Mouse (Mus musculus) liver, embryonic 14.5 days (tissue): Measurements from ENCODE around the gene Oog1. TPM values are rescaled to one million over a fixed set of nuclear protein-coding genes. Genes with fewer than 3 reads are reported as not detected.
"Not testable (repeated sequence)": the region's sequence is repeated elsewhere in the genome, so short reads cannot be mapped to it uniquely, and the experiment has no call there.

Source experiments
- ATAC-seq: fragments of 200-750 bp; cut with Nextera tagmentation; 2 replicates; pipeline ENCODE4 v1.8.0; 2017; ENCODE audit warnings: moderate number of reproducible peaks, mild to moderate bottlenecking, moderate library complexity; ENCODE audit not compliant: insufficient read depth
- DNase-seq, 3 experiments: peaks; one replicate each; pipeline ENCODE4 v3.0.0-alpha.2; 2012 to 2013; ENCODE audit warnings: low read depth in 3 of 3, low spot score in 3 of 3
- H3K27ac ChIP-seq: fragments of 300-500 bp; sonication (generic); 2 replicates; pipeline ENCODE4 v1.5.1; 2014; ENCODE audit warnings: moderate library complexity, mild to moderate bottlenecking, control low read depth, inconsistent platforms
- H3K27me3 ChIP-seq: fragments of 300-500 bp; sonication (generic); 2 replicates; pipeline ENCODE4 v1.6.1; 2014; ENCODE audit warnings: mild to moderate bottlenecking, low read length, moderate library complexity; ENCODE audit not compliant: control insufficient read depth, insufficient read depth
- H3K36me3 ChIP-seq: fragments of 300-500 bp; sonication (generic); replicated peaks from 2 replicates; pipeline ENCODE4 v1.6.1; 2014; ENCODE audit warnings: low read depth; ENCODE audit not compliant: control insufficient read depth, insufficient read depth
- H3K4me1 ChIP-seq, 2 experiments: fragments of 200-500 bp in 1 of 2; fragments of 300-500 bp in 1 of 2; sonication (generic) in 1 of 2; replicated peaks; 2 replicates each; pipeline ENCODE4 v1.6.1; 2012 to 2014; ENCODE audit warnings: antibody characterized with exemption in 1 of 2, inconsistent platforms in 1 of 2, low read length in 1 of 2; ENCODE audit not compliant: control insufficient read depth in 2 of 2, insufficient read depth in 2 of 2
- H3K4me2 ChIP-seq: fragments of 300-500 bp; sonication (generic); 2 replicates; pipeline ENCODE4 v1.6.1; 2014; ENCODE audit warnings: low read depth, mild to moderate bottlenecking, control low read depth, moderate library complexity
- H3K4me3 ChIP-seq, 2 experiments: fragments of 200-500 bp in 1 of 2; fragments of 300-500 bp in 1 of 2; sonication (generic) in 1 of 2; 2 replicates each; pipeline ENCODE4 v1.5.1; 2012 to 2014; ENCODE audit warnings: low read depth in 2 of 2, low read length in 2 of 2, mild to moderate bottlenecking in 2 of 2, control low read depth in 1 of 2, inconsistent platforms in 1 of 2, moderate library complexity in 1 of 2; ENCODE audit not compliant: insufficient read depth in 1 of 2
- H3K9ac ChIP-seq: fragments of 300-500 bp; sonication (generic); replicated peaks from 2 replicates; pipeline ENCODE4 v1.6.1; 2014; ENCODE audit warnings: mild to moderate bottlenecking, control low read depth, moderate library complexity
- H3K9me3 ChIP-seq: fragments of 300-500 bp; sonication (generic); 2 replicates; pipeline ENCODE4 v1.6.1; 2016; ENCODE audit warnings: low read length, mixed read lengths; ENCODE audit not compliant: control insufficient read depth
- whole genome bisulfite sequencing: fragments of 180-500 bp; shearing (Covaris S2); extraction: QIAGEN DNeasy Blood & Tissue Kit; methylation state at CpG from one replicate; pipeline ENCODE4 v1.1.7; 2014; ENCODE audit not compliant: insufficient replicate concordance; 5-methylcytosine and 5-hydroxymethylcytosine counted together
- polyA plus RNA-seq, 2 experiments: library from polyadenylated mRNA; depleted of rRNA in 1 of 2; stranded (reverse) in 1 of 2; unstranded in 1 of 2; fragments of >200 nt; fragmentation: Nextera tagmentation in 1 of 2; extraction: Ambion mirVana in 1 of 2; gene quantifications; 2 replicates each; pipeline versions ENCODE4 v1.2.1 to v1.2.3; 2012 to 2014

The Oog1 gene
- polyA plus RNA-seq (2012; rRNA removed): not detected in 2 replicates
- polyA plus RNA-seq (2014; fragmentation: Nextera tagmentation; extraction: Ambion mirVana): not detected in 2 replicates

DNA sequence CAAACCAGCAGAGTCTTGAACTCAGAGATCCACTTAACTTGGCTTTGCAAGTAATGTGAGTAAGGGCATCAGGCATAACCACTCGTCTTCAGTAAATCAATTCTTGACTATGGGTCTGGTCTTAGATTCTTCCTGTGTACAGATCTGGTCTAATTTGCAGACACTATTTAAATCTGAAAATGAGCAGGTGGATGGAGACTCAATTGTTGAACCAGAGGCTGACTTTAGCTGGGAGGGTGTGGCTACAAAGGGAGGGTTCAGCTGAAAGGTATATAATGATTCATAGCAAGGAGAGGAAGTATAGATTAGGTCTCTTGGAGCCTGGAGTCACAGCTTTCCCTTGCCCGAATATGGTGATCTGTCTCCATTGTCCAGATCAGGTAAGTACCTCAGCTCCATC is at the start of gene Oog1:
TSS of gene Oog1 (plus strand) at position 301 of the 400 bp plus-strand sequence.
- H3K27me3 ChIP-seq, H3K27ac ChIP-seq, H3K4me1 ChIP-seq, H3K4me2 ChIP-seq, DNase-seq, H3K4me3 ChIP-seq, H3K9ac ChIP-seq, H3K9me3 ChIP-seq, H3K36me3 ChIP-seq, ATAC-seq: not testable (repeated sequence)
- 46% methylated on average over 1 of the region's 2 CpGs for WGBS

DNA sequence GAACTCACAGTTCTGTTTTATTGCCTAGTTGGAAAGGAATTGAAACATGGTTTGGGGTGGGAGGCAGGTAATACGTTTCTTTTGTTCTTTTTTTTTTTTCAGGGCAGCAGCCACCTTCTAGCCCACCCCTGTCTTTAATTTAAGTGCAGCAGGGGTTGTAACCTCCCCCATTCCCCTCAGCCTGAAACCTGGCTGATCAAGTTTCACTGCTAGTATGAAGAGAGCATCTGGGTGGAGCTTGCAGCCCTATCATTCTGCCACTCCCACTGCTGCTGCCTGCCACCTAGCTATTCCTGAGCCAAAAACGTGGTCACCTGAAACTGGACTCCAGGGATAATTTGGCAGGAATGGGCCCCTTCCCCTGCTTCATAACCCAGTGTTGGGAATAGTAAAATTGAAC is 1.1 kb upstream of the Oog1 start:
- not testable (repeated sequence) for DNase-seq, H3K4me3 ChIP-seq, H3K27ac ChIP-seq, H3K9ac ChIP-seq, ATAC-seq, H3K9me3 ChIP-seq, H3K4me2 ChIP-seq, H3K36me3 ChIP-seq, H3K27me3 ChIP-seq, H3K4me1 ChIP-seq
- WGBS: 6% methylated on average over 2 of the region's 2 CpGs

- not testable (repeated sequence) for ATAC-seq, H3K27me3 ChIP-seq, H3K27ac ChIP-seq, H3K4me3 ChIP-seq, DNase-seq, H3K9ac ChIP-seq, H3K36me3 ChIP-seq, H3K4me2 ChIP-seq, H3K9me3 ChIP-seq, H3K4me1 ChIP-seq
- WGBS: 78% methylated on average over 6 of the region's 7 CpGs
Observed at GRCm38 (mm10) chr12:87618569-87618968, 16.1 kb downstream of the Oog1 start, which contains the start of gene Gm4027. Gene Gm4027 (plus strand): TSS chr12:87618869.

DNA sequence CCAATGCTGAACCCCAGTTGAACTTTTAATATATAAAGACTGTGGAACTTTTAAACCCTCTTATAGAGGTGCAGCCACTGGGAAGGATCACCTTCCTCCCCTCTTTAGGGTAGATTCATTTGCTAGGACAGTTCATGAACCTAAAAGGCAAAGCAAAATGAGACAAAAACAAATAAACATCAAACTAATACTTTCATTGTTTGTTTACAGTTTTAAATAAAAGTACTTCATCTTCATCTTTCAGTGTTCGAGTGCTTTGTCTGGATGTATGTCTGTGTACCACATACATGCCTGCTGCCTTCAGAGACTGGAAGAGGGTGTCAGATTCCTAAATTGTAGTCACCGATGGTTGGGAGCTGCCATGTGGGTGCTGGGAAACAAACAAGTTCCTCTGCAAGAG is 42.0 kb downstream of the Oog1 start, which contains the start of gene Gm16381:
TSS of gene Gm16381 (minus strand) at position 101 of the 400 bp plus-strand sequence.
- WGBS: 47% methylated on average over 1 of the region's 2 CpGs
- ATAC-seq, DNase-seq, H3K4me3 ChIP-seq, H3K27ac ChIP-seq, H3K9me3 ChIP-seq, H3K4me2 ChIP-seq, H3K27me3 ChIP-seq, H3K9ac ChIP-seq, H3K4me1 ChIP-seq, H3K36me3 ChIP-seq: not testable (repeated sequence)

GRCm38 (mm10) chr12:87652916-87653703 is 50.6 kb downstream of the Oog1 start:
- H3K9ac ChIP-seq, H3K4me1 ChIP-seq, H3K9me3 ChIP-seq, H3K36me3 ChIP-seq, DNase-seq, H3K4me2 ChIP-seq, H3K4me3 ChIP-seq, H3K27ac ChIP-seq, H3K27me3 ChIP-seq: not testable (repeated sequence)
- peak; percentile 43; the same call in 1 of the 2 replicates for ATAC-seq
- WGBS: 32% methylated on average over 2 of the region's 4 CpGs

Other genes with a start within 250 kb of the Oog1 start
- 4.6 and 8.0 TPM in 2 replicates for gene Sptlc2, start 214.3 kb upstream of the Oog1 start, polyA plus RNA-seq (2012; rRNA removed)
- gene Sptlc2, start 214.3 kb upstream of the Oog1 start, polyA plus RNA-seq (2014; fragmentation: Nextera tagmentation; extraction: Ambion mirVana): 28.2 TPM in 2 replicates
- gene Slirp, start 158.8 kb upstream of the Oog1 start, polyA plus RNA-seq (2012; rRNA removed): 38.5 and 44.2 TPM in 2 replicates
- 180 and 182 TPM in 2 replicates for gene Slirp, start 158.8 kb upstream of the Oog1 start, polyA plus RNA-seq (2014; fragmentation: Nextera tagmentation; extraction: Ambion mirVana)
- 12.0 and 16.3 TPM in 2 replicates for gene Alkbh1, start 158.7 kb upstream of the Oog1 start, polyA plus RNA-seq (2012; rRNA removed)
- gene Alkbh1, start 158.7 kb upstream of the Oog1 start, polyA plus RNA-seq (2014; fragmentation: Nextera tagmentation; extraction: Ambion mirVana): 10.4 TPM in 2 replicates
- 10.1 and 19.5 TPM in 2 replicates for gene Snw1, start 130.4 kb upstream of the Oog1 start, polyA plus RNA-seq (2012; rRNA removed)
- 55.5 and 63.0 TPM in 2 replicates for gene Snw1, start 130.4 kb upstream of the Oog1 start, polyA plus RNA-seq (2014; fragmentation: Nextera tagmentation; extraction: Ambion mirVana)
- gene Gm5788, start 108.0 kb upstream of the Oog1 start, polyA plus RNA-seq (2012; rRNA removed): not detected in 2 replicates
- not detected in 2 replicates for gene Gm5788, start 108.0 kb upstream of the Oog1 start, polyA plus RNA-seq (2014; fragmentation: Nextera tagmentation; extraction: Ambion mirVana)
- not detected in 2 replicates for gene Gm8300, start 88.4 kb upstream of the Oog1 start, polyA plus RNA-seq (2012; rRNA removed)
- gene Gm8300, start 88.4 kb upstream of the Oog1 start, polyA plus RNA-seq (2014; fragmentation: Nextera tagmentation; extraction: Ambion mirVana): not detected in 2 replicates
- gene Gm4027, start 16.2 kb downstream of the Oog1 start, polyA plus RNA-seq (2012; rRNA removed): not detected in 2 replicates
- gene Gm4027, start 16.2 kb downstream of the Oog1 start, polyA plus RNA-seq (2014; fragmentation: Nextera tagmentation; extraction: Ambion mirVana): not detected in 2 replicates
- not detected in 2 replicates for gene Gm16381, start 41.9 kb downstream of the Oog1 start, polyA plus RNA-seq (2012; rRNA removed)
- gene Gm16381, start 41.9 kb downstream of the Oog1 start, polyA plus RNA-seq (2014; fragmentation: Nextera tagmentation; extraction: Ambion mirVana): not detected in 2 replicates
- not detected in 2 replicates for gene Gm21319, start 173.1 kb downstream of the Oog1 start, polyA plus RNA-seq (2012; rRNA removed)
- gene Gm21319, start 173.1 kb downstream of the Oog1 start, polyA plus RNA-seq (2014; fragmentation: Nextera tagmentation; extraction: Ambion mirVana): not detected in 2 replicates
- not detected in 2 replicates for gene Gm21936, start 192.8 kb downstream of the Oog1 start, polyA plus RNA-seq (2012; rRNA removed)
- gene Gm21936, start 192.8 kb downstream of the Oog1 start, polyA plus RNA-seq (2014; fragmentation: Nextera tagmentation; extraction: Ambion mirVana): not detected in 2 replicates
- gene BB287469, start 213.9 kb downstream of the Oog1 start, polyA plus RNA-seq (2012; rRNA removed): not detected in 2 replicates
- gene BB287469, start 213.9 kb downstream of the Oog1 start, polyA plus RNA-seq (2014; fragmentation: Nextera tagmentation; extraction: Ambion mirVana): not detected in 2 replicates
- gene Gm2001, start 239.7 kb downstream of the Oog1 start, polyA plus RNA-seq (2012; rRNA removed): not detected in 2 replicates
- not detected in 2 replicates for gene Gm2001, start 239.7 kb downstream of the Oog1 start, polyA plus RNA-seq (2014; fragmentation: Nextera tagmentation; extraction: Ambion mirVana)